Mouse (Mus musculus) heart, adult 2 months (tissue): ENCODE data around the gene Grb10. TPM values are rescaled to one million over a fixed set of nuclear protein-coding genes. Genes with fewer than 3 reads are reported as not detected.
A peak's percentile ranks its signal among the peaks of the same experiment; 100 is the strongest.

Experiments used
- DNase-seq, 2 experiments: peaks; one replicate each; pipeline ENCODE4 v3.0.0; 2021
- H3K27ac ChIP-seq: fragments of 200-600 bp; 2 replicates; pipeline ENCODE4 v1.8.1; 2022
- H3K27me3 ChIP-seq: fragments of 200-500 bp; 2 replicates; pipeline ENCODE4 v1.6.1; 2012; ENCODE audit warnings: mild to moderate bottlenecking, low read length, inconsistent platforms, mixed read lengths; ENCODE audit not compliant: control insufficient read depth, insufficient read depth
- H3K36me3 ChIP-seq: fragments of 200-500 bp; 2 replicates; pipeline ENCODE4 v1.6.1; 2012; ENCODE audit warnings: low read length, inconsistent platforms; ENCODE audit not compliant: control insufficient read depth, insufficient read depth
- H3K4me1 ChIP-seq: fragments of 200-500 bp; 2 replicates; pipeline ENCODE4 v1.6.1; 2011; ENCODE audit warnings: low read length; ENCODE audit not compliant: control insufficient read depth, insufficient read depth
- H3K4me3 ChIP-seq: fragments of 200-600 bp; 2 replicates; pipeline ENCODE4 v1.8.1; 2022
- H3K79me2 ChIP-seq: fragments of 200-500 bp; replicated peaks from 2 replicates; pipeline ENCODE4 v1.6.1; 2012; ENCODE audit warnings: mild to moderate bottlenecking, inconsistent platforms, low read length, moderate library complexity, mixed read lengths; ENCODE audit not compliant: control insufficient read depth, insufficient read depth
- H3K9ac ChIP-seq: fragments of 200-500 bp; 2 replicates; pipeline ENCODE4 v1.6.1; 2012; ENCODE audit warnings: low read depth, mild to moderate bottlenecking, control low read depth, inconsistent platforms, low read length, mixed read lengths
- CTCF ChIP-seq: fragments of 200-600 bp; IDR thresholded peaks from 2 replicates; pipeline ENCODE4 v1.8.1; 2022; ENCODE audit warnings: antibody characterized with exemption, mild to moderate bottlenecking, moderate library complexity
- EP300 ChIP-seq: fragments of 200-500 bp; IDR thresholded peaks from 2 replicates; pipeline ENCODE4 v1.6.1; 2011; ENCODE audit warnings: low read depth, low read length, control low read depth; ENCODE audit not compliant: insufficient read depth
- POLR2A ChIP-seq: fragments of 200-500 bp; IDR thresholded peaks from 2 replicates; pipeline ENCODE4 v1.6.1; 2011; ENCODE audit warnings: mild to moderate bottlenecking, low read depth, low read length, control low read depth; ENCODE audit not compliant: insufficient read depth
- WGBS: fragments of 180-500 bp; shearing (Covaris S2); methylation state at CpG from one replicate; pipeline ENCODE4 v1.1.7; 2018; 5-methylcytosine and 5-hydroxymethylcytosine counted together
- intact Hi-C: fragments of 180-260 bp; cut with DNase I; formaldehyde crosslinking; loops from one replicate; pipeline ENCODE4 v1.15.1; 2025
- polyA plus RNA-seq: library from polyadenylated mRNA; depleted of rRNA; stranded (reverse); fragments of >200 nt; gene quantifications from 2 replicates; pipeline ENCODE4 v1.2.3, GENCODE M21; 2012
- total RNA-seq, 2 experiments: library from RNA; stranded (reverse); gene quantifications; 2 replicates each; pipeline ENCODE4 v1.2.3; 2021

The Grb10 gene
- total and polyA plus RNA-seq, 3 experiments = 36.9 to 66.2 (median 65.1) TPM

DNA sequence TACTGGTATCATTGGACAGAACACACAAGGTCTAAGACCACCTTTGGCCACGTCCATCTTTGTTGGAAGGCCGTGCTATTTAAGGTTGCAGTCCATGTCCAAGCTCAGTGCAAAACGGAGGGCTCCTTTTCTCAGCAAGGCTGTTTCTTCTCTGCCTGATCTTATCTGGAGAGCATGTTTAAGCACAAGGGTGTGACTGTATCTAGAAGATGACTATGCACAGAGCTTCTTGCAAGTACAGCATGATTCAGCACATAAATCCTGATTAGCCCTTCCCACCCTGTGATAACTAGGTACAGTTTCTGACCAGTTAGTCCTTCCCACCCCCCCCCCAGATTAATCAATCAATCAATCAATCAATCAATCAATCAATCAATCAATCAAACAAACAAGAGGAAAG is 115.1 kb downstream of the Grb10 start:
- no peak for TF ChIP-seq CTCF
- no peak for TF ChIP-seq EP300
- no peak for TF ChIP-seq POLR2A
- WGBS = 82% methylated on average over 3 of the region's 3 CpGs
- H3K36me3 ChIP-seq = no peaks in the 10 kb centered on the region
- no peaks in the 10 kb centered on the region for H3K27me3 ChIP-seq
- no peak overlapping the region for H3K27ac ChIP-seq
- intact Hi-C loops = no loop called here
- H3K4me3 ChIP-seq = no peak overlapping the region
- H3K9ac ChIP-seq = no peak overlapping the region
- H3K79me2 ChIP-seq = no peaks in the 10 kb centered on the region
- no peak for DNase-seq
- H3K4me1 ChIP-seq = no peaks in the 10 kb centered on the region

DNA sequence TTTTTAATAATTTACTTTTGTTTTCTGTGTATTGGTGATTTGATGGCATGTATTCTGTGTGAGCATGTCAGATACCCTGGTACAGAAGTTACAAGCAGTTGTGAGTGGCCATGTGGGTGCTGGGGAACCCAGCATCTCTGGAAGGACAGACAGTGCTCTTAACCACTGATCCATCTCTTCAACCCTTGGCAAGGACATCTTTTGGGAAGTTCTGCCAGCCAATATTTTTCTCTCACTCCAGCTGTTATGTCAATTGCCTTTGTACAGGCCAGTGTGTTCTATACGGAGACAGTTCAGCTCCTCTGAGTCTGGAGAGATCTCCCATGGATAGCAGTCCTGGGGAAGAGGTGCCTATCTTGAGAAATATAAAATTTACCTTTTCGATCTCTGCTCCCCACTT is 116.4 kb downstream of the Grb10 start:
- no peak overlapping the region for H3K4me3 ChIP-seq
- 87% methylated on average over 2 of the region's 2 CpGs for WGBS
- TF ChIP-seq CTCF = no peak
- TF ChIP-seq EP300 = no peak
- no peak for TF ChIP-seq POLR2A
- H3K36me3 ChIP-seq = no peaks in the 10 kb centered on the region
- H3K27ac ChIP-seq = no peak overlapping the region
- intact Hi-C loops = no loop called here
- DNase-seq = no peak
- H3K79me2 ChIP-seq = no peaks in the 10 kb centered on the region
- no peaks in the 10 kb centered on the region for H3K4me1 ChIP-seq
- no peaks in the 10 kb centered on the region for H3K27me3 ChIP-seq
- H3K9ac ChIP-seq = no peak overlapping the region

DNA sequence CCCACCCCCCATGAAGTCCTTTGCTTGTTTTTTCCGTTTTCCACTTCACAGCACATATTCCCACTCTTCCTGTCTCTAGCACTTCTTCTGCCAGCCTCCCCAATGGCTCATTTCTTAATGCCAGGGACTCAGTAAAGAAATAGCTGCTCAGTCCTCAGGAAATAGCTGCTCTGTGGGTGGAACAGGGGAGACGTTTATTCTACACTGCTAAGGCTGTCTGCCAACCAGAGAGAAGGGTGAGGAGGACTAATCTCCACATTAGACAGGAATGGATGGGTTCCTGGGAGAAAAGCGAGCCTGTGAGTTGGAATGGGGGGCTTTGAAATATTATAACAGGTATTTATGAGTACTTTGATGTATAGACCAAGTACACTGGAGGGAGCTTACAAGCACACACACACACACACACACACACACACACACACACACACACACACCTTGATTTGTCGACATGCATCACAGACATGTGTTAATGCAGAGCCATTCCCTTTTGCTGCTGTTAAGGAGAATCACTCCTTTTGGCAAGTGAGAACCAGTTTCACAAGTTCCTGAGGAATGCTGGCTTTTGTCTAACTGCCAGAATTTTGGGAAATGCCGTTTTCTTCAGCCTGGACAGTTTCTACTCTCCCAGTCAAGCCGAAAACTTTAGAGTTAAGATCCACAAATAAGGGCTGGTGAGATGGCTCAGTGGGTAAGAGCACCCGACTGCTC is 130.6 kb downstream of the Grb10 start:
- H3K4me3 ChIP-seq = no peak overlapping the region
- H3K27ac ChIP-seq = no peak overlapping the region
- no peak overlapping the region for H3K9ac ChIP-seq
- no peaks in the 10 kb centered on the region for H3K79me2 ChIP-seq
- WGBS = 48% methylated on average over 7 of the region's 7 CpGs
- H3K27me3 ChIP-seq = no peaks in the 10 kb centered on the region
- H3K36me3 ChIP-seq = no peaks in the 10 kb centered on the region
- no peaks in the 10 kb centered on the region for H3K4me1 ChIP-seq
- TF ChIP-seq EP300 (no peak), POLR2A (no peak), CTCF (no peak)
- intact Hi-C loops = no loop called here
- DNase-seq = peak in 1 of 2 experiments; percentile 17

DNA sequence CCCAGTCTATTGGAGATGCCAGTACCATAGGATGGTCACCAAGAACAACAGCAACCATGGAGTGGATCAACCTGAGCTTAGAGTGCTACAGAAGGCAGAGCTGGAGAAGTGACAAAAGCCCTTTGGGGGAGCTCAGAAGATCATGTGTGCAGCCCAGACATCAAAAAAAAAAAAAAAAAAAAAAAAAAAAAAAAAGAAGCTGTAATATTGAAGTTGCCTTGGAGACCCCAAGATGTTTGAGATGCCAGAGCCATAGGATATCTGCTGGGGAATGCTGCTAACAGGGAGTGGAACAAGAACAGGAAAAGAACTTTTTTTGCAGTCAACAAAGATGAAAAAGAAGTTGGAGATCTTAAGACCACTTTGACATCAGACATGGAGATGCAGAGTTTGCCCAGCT is 133.0 kb downstream of the Grb10 start:
- no peak overlapping the region for H3K27ac ChIP-seq
- H3K4me3 ChIP-seq = no peak overlapping the region
- H3K9ac ChIP-seq = no peak overlapping the region
- no peaks in the 10 kb centered on the region for H3K36me3 ChIP-seq
- no peaks in the 10 kb centered on the region for H3K79me2 ChIP-seq
- H3K4me1 ChIP-seq = 0 out of 2 replicates have a peak, but pooled peaks cover 3% of the 10 kb centered on the region
- no peak for TF ChIP-seq CTCF
- no peak for TF ChIP-seq POLR2A
- no peak for TF ChIP-seq EP300
- H3K27me3 ChIP-seq = no peaks in the 10 kb centered on the region
- no peak for DNase-seq
- intact Hi-C loops = no loop called here

DNA sequence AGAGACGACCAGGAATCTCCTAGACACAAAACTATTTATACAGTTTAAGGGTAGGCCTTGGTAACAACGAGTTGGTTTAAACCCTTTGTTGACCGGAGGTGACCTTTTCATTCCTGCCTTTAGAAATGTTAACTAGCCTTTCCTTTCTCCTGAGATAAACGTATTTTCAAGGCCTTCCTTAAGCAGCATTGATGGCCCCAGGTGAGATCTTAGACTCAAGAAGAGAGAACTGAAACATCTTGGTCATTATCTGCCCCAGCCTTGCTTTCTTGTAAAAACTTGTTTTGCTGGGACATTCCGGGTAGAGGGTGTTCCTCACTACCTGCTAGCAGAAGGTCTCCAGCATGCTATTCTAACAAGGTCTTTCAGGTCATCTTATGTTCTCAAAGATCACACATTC is 133.5 kb downstream of the Grb10 start:
- Histone ChIP-seq H3K79me2 (no peaks in the 10 kb centered on the region), H3K27me3 (no peaks in the 10 kb centered on the region), H3K9ac (no peak overlapping the region), H3K4me1 (0 out of 2 replicates have a peak, but pooled peaks cover 3% of the 10 kb centered on the region), H3K36me3 (no peaks in the 10 kb centered on the region), H3K4me3 (no peak overlapping the region), H3K27ac (no peak overlapping the region)
- 83% methylated on average over 5 of the region's 5 CpGs for WGBS
- TF ChIP-seq CTCF (no peak), EP300 (no peak), POLR2A (no peak)
- DNase-seq = no peak
- intact Hi-C loops = no loop called here

DNA sequence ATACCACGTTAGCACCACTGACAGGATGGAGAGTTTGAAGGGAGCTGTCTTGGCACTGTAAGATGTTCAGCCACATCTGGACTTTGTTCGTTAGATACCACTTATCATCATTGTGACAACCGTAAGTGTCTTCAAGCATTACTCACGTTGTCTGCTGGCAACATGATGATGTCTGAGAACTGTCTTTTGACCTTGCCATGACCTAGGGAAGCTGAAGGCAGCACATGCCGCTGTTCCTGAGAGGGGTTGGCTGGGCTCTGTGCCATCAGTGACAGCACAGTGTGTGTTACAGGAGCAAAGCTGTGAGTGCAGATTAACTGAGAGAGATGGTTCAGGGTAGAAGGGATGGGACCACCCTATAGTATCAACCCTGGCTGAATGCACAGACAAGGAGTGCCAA is 137.0 kb downstream of the Grb10 start:
- no peaks in the 10 kb centered on the region for H3K79me2 ChIP-seq
- H3K4me3 ChIP-seq = no peak overlapping the region
- WGBS = 17% methylated on average over 5 of the region's 5 CpGs
- peak in 1 of 2 experiments; percentile 43 for DNase-seq
- H3K36me3 ChIP-seq = no peaks in the 10 kb centered on the region
- 0 out of 2 replicates have a peak, but pooled peaks cover 3% of the 10 kb centered on the region for H3K4me1 ChIP-seq
- intact Hi-C loops = no loop called here
- no peaks in the 10 kb centered on the region for H3K27me3 ChIP-seq
- TF ChIP-seq CTCF (no peak), EP300 (no peak), POLR2A (no peak)
- no peak overlapping the region for H3K9ac ChIP-seq
- no peak overlapping the region for H3K27ac ChIP-seq
